Mouse (Mus musculus) hindlimb bud, embryonic 11.5 days (tissue): ENCODE results near the gene Idh2.

Experiments used
- DNase-seq: peaks from one replicate; pipeline ENCODE4 v3.0.0-alpha.2; 2012; ENCODE audit warnings: low read depth, low spot score; ENCODE audit errors: extremely low spot score

Gene Idh2

DNA sequence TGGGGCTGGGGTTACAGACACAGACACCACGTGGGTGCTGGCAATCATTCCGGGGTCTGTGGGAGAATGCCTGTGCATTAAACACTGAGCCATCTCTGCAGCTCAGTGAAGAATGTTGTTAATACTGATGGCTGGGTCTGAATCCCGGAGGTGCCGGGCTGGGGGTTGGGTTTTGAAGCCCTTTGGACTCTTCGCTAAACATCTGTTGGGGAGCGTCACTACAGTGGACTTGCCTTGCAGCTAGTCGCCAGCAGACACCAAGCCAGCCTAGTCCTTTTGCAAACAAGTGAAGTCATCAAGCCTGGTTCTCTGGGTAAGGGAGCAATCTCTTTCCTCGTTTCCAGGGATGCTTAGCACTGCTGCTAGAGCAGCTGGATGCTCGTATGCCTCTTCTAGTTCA, 27.0 kb downstream of the Idh2 start:
- DNase-seq = no peak

DNA sequence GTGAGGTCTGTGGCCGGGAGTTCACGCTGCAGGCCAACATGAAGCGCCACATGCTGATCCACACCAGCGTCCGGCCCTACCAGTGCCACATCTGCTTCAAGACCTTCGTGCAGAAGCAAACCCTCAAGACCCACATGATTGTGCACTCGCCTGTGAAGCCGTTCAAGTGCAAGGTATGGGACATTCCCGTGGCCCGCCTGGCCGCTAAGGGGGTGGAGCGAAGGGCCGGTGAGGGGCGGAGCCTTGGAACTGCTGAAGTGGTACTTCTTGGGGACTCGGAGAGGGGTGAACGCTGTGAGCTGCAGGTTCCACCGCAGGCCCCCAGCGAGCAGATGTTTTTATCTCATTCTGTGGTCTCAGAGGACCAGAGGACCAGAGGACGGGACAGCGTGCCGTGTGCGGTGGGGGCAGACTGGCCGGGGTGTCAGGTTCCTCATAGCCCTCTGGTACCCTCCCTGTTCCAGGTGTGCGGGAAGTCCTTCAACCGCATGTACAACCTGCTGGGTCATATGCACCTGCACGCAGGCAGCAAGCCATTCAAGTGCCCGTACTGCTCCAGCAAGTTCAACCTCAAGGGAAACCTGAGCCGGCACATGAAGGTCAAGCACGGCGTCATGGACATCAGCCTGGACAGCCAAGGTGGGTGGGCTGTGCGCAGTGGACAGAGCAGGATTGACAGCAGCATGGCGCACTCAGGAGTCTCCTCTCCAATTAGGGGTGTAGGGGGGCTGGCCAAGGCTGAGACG, 29.0 kb downstream of the Idh2 start:
- DNase-seq = no peak

DNA sequence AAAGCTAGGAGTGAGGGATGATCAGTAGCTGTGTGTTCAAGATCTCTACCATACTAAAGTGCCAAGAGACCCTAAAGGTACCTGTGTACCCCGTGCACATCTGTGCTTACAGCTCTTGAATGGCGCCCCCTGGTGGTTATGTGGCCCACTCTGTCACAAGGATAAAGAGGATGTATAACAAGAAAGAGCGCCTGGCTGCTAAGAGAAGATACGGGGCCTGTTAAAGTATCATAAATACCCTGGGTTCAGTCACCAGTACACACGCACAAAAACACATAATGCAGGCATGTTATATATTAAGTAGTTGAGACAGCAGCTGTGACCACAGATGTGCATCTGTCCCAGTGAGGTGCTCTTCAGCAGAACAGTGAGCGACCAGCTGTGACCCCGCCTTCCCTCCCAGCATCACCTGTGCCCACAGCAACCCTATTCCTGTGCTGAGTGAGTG, 30.7 kb downstream of the Idh2 start:
- peak; percentile 67 for DNase-seq

DNA sequence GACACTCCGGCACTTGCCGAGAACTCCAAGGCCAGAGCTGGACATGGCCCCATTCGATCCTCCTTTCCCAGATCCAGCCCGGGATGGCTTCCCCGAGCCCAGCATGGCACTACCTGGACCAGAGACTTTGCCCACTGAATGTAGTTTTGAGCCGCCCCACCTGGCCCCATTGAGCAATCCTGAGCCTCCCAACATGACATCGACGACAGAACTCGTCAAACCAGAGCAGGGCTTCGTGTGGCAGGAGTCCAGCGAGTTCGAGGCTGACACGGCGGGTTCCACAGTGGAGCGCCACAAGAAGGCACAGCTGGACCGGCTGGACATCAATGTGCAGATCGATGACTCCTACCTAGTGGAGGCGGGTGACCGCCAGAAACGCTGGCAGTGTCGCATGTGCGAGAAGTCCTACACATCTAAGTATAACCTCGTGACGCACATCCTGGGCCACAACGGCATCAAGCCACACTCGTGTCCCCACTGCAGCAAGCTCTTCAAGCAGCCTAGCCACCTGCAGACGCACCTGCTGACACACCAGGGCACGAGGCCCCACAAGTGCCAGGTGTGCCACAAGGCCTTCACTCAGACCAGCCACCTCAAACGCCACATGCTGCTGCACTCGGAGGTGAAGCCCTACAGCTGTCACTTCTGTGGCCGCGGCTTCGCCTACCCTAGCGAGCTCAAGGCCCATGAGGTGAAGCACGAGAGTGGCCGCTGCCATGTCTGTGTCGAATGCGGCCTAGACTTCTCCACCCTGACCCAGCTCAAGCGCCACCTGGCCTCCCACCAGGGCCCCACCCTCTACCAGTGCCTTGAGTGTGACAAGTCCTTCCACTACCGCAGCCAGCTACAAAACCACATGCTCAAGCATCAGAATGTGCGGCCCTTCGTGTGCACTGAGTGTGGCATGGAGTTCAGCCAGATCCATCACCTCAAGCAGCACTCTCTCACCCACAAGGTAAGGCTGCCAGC, 33.3 kb downstream of the Idh2 start:
- no peak for DNase-seq

DNA sequence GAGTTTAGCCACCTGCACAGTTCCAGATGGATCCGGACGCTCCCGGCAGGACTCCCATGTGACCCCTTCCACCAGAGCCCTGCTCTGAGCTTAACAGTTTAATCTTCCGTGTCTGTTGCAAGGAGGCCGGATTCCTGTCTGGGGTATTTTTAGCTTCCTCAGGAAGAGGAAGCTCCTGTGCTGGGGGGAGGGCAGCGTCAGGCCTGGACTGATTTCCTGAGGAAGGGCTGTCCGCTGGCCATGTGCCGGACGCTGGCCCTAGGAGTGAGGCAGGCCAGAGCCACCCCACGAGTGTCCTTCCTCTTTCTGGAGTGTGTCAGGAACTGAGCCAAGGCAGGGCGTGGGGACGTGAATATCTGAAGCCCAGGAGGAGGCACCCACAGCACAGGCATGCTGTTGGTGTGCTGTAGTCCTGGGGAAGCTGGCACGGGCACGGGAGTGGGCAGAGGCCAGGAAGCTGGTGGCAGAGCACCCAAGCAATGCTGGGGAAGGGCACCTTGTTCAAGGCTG, 36.3 kb downstream of the Idh2 start:
- no peak for DNase-seq

DNA sequence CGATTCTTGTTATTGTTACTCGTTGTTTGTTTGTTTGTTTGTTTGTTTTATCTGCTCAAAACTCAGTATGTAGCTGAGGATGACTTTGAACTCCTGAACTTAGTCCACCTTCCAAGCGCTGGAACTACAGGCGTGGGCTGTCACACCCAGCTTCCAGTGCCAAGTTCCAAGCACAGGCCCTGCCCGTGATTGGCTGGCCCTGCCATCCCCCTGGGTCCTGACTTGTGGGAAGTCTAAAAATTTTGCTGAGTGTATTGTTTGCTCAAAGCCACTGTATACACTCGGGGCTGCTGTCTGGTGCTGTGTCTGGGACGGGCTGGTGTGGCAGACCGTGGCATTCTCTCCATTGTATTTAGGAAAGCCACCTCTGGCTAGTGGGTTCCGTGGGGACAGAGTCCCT, 37.4 kb downstream of the Idh2 start:
- DNase-seq = no peak

DNA sequence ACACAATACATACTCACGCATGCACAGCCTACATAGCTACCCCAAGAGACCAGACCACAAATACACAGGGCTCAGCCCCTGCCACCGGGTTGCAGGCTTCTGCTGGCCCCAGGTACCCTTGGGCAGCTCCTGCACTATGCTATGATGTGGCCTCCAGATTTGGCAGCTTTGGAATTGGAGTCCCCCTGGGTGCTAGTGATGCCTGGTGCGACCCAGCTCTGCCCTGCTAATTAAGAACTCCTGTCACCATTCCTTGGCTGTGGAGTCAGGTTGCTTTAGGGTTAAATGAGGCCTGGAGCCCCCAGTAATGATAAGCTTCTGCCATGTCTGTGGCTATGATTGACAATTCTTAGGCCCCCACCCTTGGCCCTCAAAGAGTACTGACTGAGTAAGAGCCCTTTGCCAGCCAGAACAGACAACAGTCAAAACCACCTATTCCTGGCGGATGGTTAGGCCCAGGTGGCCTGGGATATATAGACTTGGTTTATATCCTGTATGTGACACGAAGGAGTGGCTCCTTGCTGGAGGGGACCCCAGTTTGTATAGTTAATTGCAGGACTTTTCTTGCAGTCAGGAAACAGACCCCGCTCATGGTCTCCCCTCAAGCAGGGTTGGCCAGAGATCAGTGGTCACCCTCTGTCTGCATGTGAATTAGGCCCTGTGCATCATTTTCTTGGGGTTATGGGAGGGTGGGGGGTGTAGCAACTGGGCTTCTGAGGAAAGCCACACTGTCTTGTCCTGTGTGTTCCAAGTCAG, 38.1 kb downstream of the Idh2 start:
- DNase-seq = no peak

DNA sequence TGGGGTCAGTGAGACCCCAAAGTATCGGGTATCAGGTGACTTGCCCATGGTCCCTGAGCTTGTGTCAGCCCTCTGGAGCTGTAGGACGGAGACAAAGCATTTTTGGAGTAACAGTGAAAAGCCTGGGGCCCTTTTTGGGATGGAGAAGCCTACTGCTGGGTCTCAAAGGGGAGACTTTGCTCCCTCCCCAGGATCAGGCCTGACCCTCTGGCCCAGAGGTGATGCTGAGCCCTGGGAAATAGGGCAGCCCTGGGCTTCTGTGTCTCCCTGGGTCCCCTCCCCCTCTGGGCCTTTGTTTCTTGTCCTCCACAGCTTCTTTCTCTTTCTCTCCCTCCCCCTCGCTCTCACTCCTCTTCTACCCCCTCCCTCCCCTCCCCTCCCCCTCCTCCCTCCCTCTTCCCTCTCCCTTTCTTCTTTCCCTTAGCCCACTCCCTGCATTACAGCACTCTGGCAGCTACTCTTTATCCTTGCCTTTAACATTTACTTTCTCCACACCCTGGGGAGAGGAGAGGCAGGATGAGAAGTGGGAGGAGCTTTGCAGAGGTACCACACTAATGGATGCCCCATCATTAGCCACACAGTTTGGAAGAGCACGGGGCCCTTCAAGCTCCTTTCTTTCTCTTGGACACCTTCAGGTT, 39.1 kb downstream of the Idh2 start:
- DNase-seq = no peak

DNA sequence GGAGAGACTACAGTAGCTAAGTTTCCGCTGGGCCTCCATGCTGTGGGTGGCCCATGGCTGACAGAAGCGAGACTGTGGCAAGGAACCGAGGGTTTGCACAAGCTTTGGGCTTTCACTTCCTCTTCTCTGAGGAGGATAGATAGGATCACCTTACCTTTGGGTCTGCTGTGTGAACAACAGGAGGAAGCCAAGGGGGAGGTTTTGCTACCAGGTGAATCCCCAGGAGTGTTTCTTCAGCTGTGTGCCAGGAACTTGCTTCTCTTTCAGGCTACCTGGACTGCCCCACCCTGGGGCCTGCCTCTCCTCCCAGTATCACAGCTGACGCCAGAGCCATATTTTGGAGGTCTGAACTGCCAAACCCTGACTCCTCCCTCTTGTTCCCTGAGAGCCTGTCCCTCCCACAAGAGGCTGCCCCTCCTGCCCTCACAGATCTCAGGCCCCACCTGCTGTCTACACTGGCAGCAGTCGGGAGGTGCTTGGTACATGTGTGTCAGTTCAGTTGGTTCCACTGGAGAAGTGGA, 40.2 kb downstream of the Idh2 start:
- no peak for DNase-seq

DNA sequence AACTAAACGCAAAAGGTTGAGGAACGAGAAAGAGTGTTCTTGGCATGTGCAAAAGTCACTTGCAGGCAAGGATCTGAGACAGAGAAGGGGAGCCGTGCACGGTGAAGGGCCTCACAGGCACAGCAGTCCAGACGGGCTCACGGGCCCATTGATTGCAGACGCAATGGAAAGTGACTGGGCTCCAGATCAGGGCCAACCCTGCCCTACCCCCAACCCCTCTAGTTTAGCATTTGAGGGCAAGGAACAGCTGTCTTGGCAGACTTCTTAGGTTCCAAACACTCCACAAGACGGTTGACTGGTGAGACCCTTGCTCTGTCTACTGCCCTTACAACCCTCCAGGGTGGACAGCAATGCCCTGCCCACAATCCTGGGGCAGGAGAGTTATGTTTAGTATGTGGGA, 41.7 kb downstream of the Idh2 start:
- no peak for DNase-seq

DNA sequence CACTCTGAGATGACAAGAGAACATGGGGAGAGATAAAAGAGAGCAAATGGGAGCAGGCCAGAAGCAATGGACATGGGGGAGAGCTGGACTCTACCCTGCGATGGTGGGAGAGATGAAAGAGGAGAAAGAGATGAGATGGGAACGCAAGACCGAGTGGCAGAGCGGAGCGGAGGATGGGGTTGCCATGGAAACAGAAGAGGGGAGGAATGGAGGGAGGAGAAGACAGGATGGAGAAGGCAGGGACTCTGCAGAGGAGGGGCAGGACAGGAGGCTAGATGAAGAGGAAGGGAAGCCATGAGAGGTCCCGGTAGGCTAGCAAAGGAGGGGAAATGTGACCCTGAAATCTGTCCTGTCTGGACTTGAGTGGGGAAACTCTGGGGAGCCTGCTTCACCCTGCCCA, 42.9 kb downstream of the Idh2 start:
- no peak for DNase-seq

DNA sequence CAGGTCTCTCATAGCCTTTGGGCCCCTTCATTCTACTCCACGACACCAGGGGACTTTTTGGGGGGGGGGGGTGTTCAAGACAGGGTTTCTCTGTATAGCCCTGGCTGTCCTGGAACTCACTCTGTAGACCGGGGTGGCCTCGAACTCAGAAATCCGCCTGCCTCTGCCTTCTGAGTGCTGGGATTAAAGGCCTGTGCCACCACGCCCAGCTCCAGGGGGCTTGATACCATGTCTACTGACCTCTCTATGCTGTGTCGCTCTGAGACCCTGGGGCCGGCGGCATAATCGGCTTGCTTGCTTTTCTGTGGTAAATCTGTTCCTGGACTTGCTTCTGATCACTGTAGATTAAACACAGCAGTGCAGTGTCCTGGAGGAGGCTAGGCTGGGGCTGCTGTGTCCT, 44.0 kb downstream of the Idh2 start:
- no peak for DNase-seq

DNA sequence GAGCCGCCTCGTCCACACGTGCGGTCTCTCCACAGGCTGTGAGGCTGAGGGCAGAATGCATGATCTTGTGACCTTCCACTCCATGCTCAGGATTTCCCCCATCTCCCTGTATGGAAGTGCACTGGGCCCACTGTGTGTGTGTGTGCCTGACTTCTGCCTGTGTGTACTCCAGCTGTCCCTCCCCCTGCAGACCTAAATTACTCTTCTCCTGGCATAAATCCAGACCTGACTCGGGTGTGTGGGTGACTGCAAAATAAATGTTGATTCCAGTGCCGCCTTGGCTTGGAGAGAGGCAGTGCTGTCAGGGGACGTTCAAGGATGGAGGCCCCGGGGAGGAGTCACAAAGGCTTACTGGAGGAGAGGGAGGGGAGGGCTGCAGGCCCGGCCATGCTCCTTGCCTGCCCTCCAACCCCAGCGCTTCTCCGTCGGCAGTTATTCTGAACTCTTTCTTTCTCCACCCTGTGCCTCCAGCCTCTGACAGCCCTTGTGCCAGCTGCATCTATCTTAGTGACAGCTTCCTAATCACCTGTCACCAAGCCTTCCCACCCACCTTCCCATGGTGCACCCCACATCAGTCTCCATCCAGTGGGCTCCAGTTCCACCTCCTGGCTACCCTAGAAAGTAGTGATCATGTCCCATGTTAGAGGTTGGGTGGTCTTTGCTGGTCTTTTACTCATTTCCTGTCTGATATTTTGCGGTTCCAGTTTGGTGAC, 45.4 kb downstream of the Idh2 start:
- no peak for DNase-seq

DNA sequence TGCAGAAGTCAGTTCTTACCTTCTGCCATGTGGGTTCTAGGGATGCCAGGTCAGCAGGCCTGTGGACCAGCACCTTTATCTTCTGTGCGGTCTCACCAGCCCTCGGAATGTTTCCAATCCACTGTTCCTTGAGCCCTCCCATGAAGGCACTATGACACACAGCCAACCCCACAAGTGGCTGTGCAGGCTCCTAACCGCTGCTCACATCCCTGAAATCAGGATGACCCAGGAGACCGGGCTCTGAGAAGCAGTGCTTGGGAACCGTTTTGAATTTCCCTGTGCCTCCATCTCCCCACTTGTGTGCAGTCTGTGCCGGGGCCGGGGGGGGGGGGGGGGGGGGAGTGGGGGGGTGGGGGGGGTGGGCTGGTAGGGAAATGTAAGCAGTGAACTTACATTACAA, 46.9 kb downstream of the Idh2 start:
- DNase-seq = no peak

DNA sequence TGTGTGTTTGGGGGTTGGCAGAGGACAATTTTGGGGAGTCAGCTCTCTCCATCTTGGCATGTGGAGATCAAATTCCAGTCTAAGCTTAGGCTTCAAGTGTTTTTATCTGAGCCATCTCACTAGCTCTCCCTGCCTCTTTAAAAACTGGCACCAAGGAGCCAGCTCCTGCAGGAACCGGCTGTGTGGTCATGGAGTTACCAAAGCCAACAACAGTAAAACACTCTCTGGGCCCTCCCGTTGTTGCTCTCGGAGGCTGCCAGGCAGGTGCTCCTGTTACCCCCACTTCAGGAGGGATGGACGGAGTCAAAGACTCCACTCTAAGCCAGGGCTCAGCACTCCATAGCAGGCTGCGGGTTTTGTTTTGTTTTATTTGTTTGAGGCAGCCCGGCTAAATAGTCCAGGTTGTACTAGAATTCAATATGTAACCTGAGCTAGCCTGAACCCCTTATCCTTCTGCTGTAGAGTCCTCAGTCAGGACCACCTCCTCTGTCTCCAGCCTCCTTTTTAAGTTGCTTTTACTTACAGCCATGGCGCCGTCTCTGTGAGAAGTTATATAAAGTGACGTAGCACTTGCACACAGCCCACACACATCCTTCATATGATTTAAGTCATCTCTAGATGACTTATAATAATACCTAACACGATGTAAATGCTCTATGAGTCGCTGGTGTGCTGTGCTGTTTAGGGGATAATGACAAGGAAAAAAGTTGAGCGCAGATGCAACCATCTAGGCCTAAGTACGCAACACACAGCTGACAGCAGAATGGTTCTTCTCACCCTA, 48.3 kb downstream of the Idh2 start:
- no peak for DNase-seq

DNA sequence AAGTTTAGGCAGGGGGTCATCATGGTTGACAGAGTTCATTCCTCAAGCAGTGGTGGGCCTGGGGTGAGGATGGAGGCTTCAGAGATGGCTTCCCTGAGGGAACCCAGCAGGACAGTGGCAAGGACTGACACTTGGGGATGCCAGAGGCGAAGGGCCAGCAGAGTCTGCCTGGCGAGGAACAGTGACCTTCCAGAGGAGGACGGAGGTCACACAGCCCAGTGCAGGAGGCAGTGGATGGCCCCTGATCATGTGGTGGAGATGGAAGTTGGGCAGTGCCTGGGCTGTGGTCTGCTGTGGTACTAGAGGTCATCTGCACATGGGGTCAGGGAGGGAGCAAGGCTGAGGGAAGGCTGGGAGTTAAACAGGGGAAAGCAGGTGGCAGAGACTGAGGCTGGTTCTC, 49.9 kb downstream of the Idh2 start:
- DNase-seq = no peak

DNA sequence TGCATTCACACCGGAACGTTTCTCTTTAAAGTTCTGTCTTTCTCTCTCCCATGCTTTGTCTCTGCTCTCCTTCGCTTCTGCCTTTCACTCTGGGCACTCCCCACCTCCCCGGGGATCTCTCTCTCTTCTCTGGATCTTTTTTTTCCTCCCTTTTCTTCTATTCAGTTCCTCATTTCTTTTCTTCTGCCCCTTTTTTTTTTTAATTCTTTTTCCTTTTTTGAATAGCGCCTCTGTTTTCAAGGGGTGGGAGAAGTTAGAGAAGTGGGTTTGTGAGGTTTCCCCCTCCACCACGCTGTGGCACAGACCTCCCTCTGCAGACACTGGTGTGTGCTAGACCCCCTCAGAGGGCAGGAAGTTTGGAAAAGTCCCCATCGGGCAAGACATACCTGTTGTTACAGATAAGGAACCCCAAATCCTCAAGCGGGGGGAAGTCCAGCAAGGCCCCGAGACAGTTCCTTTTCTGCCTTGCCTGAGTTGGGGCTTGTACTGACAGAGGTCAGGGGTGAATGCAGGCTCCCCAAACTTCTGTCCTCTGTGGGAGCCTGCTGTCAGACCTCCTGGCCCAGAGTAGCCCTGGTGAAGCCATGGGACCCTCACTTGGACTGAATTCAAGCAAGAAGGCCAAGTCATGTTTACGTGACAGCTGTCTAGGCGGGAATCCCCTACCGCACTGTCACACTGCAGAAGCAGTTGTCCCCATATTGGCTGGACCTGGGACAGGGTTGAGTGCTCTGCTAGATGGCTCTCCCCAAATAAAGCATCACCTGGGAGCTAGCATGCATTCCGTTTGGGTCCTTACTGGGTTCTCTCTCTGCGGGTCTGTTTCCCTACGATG, 51.1 kb downstream of the Idh2 start:
- no peak for DNase-seq

DNA sequence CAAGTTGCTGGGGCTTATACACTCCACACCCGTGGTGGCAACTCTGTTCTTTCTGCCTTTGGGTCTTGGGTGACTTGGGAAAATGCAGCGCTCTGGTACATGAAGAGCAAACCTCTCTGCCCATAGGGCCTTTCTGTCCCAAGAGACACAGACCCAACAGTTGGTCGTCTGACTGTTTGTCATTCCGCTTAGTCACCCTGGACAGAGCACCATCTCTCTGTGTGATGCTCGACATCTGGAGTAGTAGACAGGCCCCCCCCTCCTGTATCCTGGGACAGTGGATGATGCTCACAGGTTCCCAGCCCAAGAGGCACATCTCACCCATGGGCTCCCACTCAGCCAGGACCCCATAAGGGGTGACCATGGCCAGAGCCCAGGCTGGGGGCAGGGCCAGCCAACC, 51.9 kb downstream of the Idh2 start:
- DNase-seq = no peak
